In the genomic region with DNA sequence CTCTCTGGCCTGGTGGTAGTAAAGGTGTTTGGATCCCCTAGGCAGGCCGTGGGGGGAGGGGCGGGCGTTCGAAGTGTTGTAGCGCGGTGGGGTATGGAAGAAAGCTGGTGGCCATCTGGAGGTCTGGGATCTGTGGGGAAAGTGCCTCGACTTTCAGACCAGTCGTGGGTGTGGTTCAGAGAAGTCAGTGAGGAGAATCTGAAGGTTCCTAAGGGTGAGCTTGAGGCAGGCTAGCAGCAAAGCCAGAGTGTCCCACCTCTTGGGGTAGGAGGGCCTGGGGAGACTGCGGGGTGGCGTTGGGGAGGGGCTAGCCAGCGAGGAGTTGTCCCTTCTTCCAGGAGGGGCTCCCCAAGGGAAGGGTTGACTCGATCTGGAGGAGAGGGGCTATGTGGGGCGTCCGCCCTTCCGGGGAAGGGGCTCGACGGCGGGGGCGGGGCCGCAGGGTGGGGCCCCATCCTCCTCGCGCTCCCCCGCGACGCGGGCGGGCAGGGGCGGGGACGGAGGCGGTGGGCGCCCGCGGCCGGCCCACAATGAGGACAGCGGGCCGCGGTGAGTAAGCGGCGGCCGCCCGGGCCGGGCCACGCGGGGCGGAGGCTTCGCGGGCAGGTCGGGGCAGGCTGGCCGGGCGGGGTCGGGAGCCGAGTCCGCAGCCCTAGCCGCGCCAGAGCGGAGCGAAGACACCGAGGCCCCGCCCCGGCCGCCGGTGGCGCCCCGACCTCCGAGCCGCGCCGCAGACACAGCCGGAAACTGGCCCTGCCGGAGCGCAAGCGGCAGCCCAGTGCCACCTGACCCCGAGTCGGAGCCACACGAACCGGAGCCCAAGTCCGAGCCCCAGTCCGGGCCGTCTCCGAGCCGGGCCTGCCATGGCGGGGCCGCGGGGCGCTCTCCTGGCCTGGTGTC, we compare ENCODE assay signal across 8 mouse cellular contexts. TPM values are rescaled to one million over a fixed set of nuclear protein-coding genes. Genes with fewer than 3 reads are reported as not detected.
A peak's percentile ranks its signal among the peaks of the same experiment; 100 is the strongest.
DNase-seq lines count a peak whose midpoint lies in the region; ATAC-seq and TF ChIP-seq lines count a peak whose summit lies in the region.

A gene (plus strand): TSS at position 478 of the 900 bp plus-strand sequence.

- ATAC-seq in heart, embryonic 13.5 days (ENCODE audit: extremely low read depth, insufficient number of reproducible peaks, low FRiP score, low TSS enrichment) = peak; percentile 45; the same call in 1 of the 2 replicates
- peak; percentile 89 for ATAC-seq in kidney, embryonic 16.5 days (ENCODE audit: low FRiP score, low TSS enrichment)
- peak; percentile 79 for ATAC-seq in liver, embryonic 13.5 days (ENCODE audit: low read depth)

- peak within 1 kb of the TSS; percentile 98 for H3K27ac ChIP-seq in embryonic fibroblast, embryonic 13.5 days (ENCODE audit: insufficient read depth, low read length)
- H3K27ac ChIP-seq in heart, embryonic 13.5 days (replicated peaks) = peak within 1 kb of the TSS; percentile 97
- peak within 1 kb of the TSS; percentile 85 for H3K27ac ChIP-seq in kidney, embryonic 16.5 days (ENCODE audit: low read length)
- peak within 1 kb of the TSS; percentile 50 for H3K27ac ChIP-seq in liver, embryonic 13.5 days

- H3K27me3 ChIP-seq in C2C12 (ENCODE audit: control insufficient read depth, insufficient read depth, insufficient read length) = no peaks in the 10 kb centered on the region
- no peaks in the 10 kb centered on the region for H3K27me3 ChIP-seq in heart, embryonic 13.5 days (replicated peaks)
- H3K27me3 ChIP-seq in kidney, embryonic 16.5 days (ENCODE audit: insufficient read depth, low read length) = no peaks in the 10 kb centered on the region
- H3K27me3 ChIP-seq in liver, embryonic 13.5 days = peaks cover 14% of the 10 kb centered on the region

- peak within 1 kb of the TSS; percentile 75 for H3K4me3 ChIP-seq in C2C12 (ENCODE audit: insufficient read depth, poor library complexity, severe bottlenecking)
- H3K4me3 ChIP-seq in embryonic fibroblast, embryonic 13.5 days (ENCODE audit: insufficient read depth, low read length) = peak within 1 kb of the TSS; percentile 75
- peak within 1 kb of the TSS; percentile 97 for H3K4me3 ChIP-seq in heart, embryonic 13.5 days
- peak within 1 kb of the TSS; percentile 87 for H3K4me3 ChIP-seq in kidney, embryonic 16.5 days (ENCODE audit: low read length)
- H3K4me3 ChIP-seq in liver, embryonic 13.5 days (replicated peaks) = peak within 1 kb of the TSS; percentile 77

- peak; percentile 71 for TF ChIP-seq POLR2A in embryonic fibroblast, embryonic 13.5 days (IDR thresholded peaks at IDR 0.05; ENCODE audit: low read depth, low read length)

- peaks cover 12% of the 10 kb centered on the region for H3K79me3 ChIP-seq in C2C12 (ENCODE audit: low read depth)

- H3ac ChIP-seq in C2C12 (ENCODE audit: control insufficient read depth, insufficient read length, low read depth) = peak within 1 kb of the TSS; percentile 76

- no peaks in the 10 kb centered on the region for H3K9me3 ChIP-seq in heart, embryonic 13.5 days
- H3K9me3 ChIP-seq in kidney, embryonic 16.5 days (ENCODE audit: low read length) = no peaks in the 10 kb centered on the region
- H3K9me3 ChIP-seq in liver, embryonic 13.5 days (replicated peaks) = no peaks in the 10 kb centered on the region

- peak within 1 kb of the TSS; percentile 92 for H3K4me2 ChIP-seq in heart, embryonic 13.5 days
- H3K4me2 ChIP-seq in kidney, embryonic 16.5 days (replicated peaks; ENCODE audit: low read depth, low read length) = peak within 1 kb of the TSS; percentile 78
- peak within 1 kb of the TSS; percentile 99 for H3K4me2 ChIP-seq in liver, embryonic 13.5 days

- H3K9ac ChIP-seq in heart, embryonic 13.5 days = peak within 1 kb of the TSS; percentile 99
- peak within 1 kb of the TSS; percentile 87 for H3K9ac ChIP-seq in kidney, embryonic 16.5 days (replicated peaks; ENCODE audit: low read length)
- H3K9ac ChIP-seq in liver, embryonic 13.5 days = peak within 1 kb of the TSS; percentile 88

- under 1% methylated on average over 68 of the region's 85 CpGs for WGBS in heart, embryonic 13.5 days
- under 1% methylated on average over 70 of the region's 85 CpGs for WGBS in kidney, embryonic 16.5 days
- under 1% methylated on average over 49 of the region's 85 CpGs for WGBS in liver, embryonic 13.5 days (ENCODE audit: insufficient replicate concordance)

- H3K4me1 ChIP-seq in embryonic fibroblast, embryonic 13.5 days (ENCODE audit: control insufficient read depth, insufficient read depth, low read length) = peaks cover 8% of the 10 kb centered on the region; the same call in 1 of the 2 replicates
- H3K4me1 ChIP-seq in heart, embryonic 13.5 days = peaks cover 45% of the 10 kb centered on the region
- peaks cover 26% of the 10 kb centered on the region for H3K4me1 ChIP-seq in kidney, embryonic 16.5 days (ENCODE audit: insufficient read depth, low read length)
- H3K4me1 ChIP-seq in liver, embryonic 13.5 days (replicated peaks) = peaks cover 53% of the 10 kb centered on the region

- no peak for TF ChIP-seq CTCF in C2C12 (IDR thresholded peaks at IDR 0.05; ENCODE audit: control insufficient read depth, insufficient read depth, insufficient read length)
- TF ChIP-seq CTCF in embryonic fibroblast, embryonic 13.5 days (IDR thresholded peaks at IDR 0.05; ENCODE audit: borderline replicate concordance, insufficient read depth, low read length) = no peak

- H3K36me3 ChIP-seq in C2C12 (ENCODE audit: control insufficient read depth, insufficient read depth) = no peaks in the 10 kb centered on the region
- H3K36me3 ChIP-seq in heart, embryonic 13.5 days = peaks cover 23% of the 10 kb centered on the region
- H3K36me3 ChIP-seq in kidney, embryonic 16.5 days (ENCODE audit: insufficient read depth, low read length) = no peaks in the 10 kb centered on the region
- no peaks in the 10 kb centered on the region for H3K36me3 ChIP-seq in liver, embryonic 13.5 days

- peak; percentile 87 for DNase-seq in adrenal gland, postnatal 25 days
- peak; percentile 58 for DNase-seq in liver, embryonic 13.5 days
- peak; percentile 51 to 63 for DNase-seq in natural killer cell, adult 2 months (ENCODE audit: low spot score in 2 of 2)
- DNase-seq in testis, postnatal 14 days (ENCODE audit: low spot score) = peak; percentile 80

- peaks cover 30% of the 10 kb centered on the region for H3K79me2 ChIP-seq in C2C12 (ENCODE audit: control insufficient read depth, insufficient read depth)

TF ChIP-seq in C2C12, 6 proteins besides CTCF, POLR2A, EP300 and RAD21:
- TF ChIP-seq USF1 (IDR thresholded peaks at IDR 0.05; ENCODE audit: low read depth) (no peak), FOSL1 (IDR thresholded peaks at IDR 0.05; ENCODE audit: insufficient read depth, low read length, poor library complexity, severe bottlenecking) (no peak), CEBPB (IDR thresholded peaks at IDR 0.05; ENCODE audit: low read depth) (no peak), MYOD1 (IDR thresholded peaks at IDR 0.05; ENCODE audit: control insufficient read depth, insufficient read length, low read depth) (no peak), MAX (IDR thresholded peaks at IDR 0.05) (peak; percentile 43), MYOG (IDR thresholded peaks at IDR 0.05; ENCODE audit: control insufficient read depth, extremely low read depth, insufficient read length) (no peak)

RNA-seq across cellular contexts. Expression of the gene that starts here (rescaled TPM):
- polyA plus RNA-seq in C2C12 (2012; fragmentation: generic; extraction: Trizol) = 12.7 TPM
- 42.9 and 57.5 TPM in 2 replicates for total RNA-seq in adrenal gland, postnatal 25 days (2021)
- polyA plus RNA-seq in embryonic fibroblast, embryonic 13.5 days (2011; ENCODE audit: insufficient read length, low read depth, missing spikeins) = 17.0 and 27.4 TPM in 2 replicates
- polyA plus RNA-seq in heart, embryonic 13.5 days (2015; fragmentation: Nextera tagmentation; extraction: Ambion mirVana) = 15.4 and 15.6 TPM in 2 replicates
- polyA plus RNA-seq in kidney, embryonic 16.5 days (2015; fragmentation: Nextera tagmentation; extraction: Ambion mirVana) = 8.5 and 8.9 TPM in 2 replicates
- 1.0 and 1.2 TPM in 2 replicates for polyA plus RNA-seq in liver, embryonic 13.5 days (2015; fragmentation: Nextera tagmentation; extraction: Ambion mirVana)

Comparison
In these comparisons a context has a peak if more than half of its experiments do, and no peak if none do; other contexts are left out.
1. Peak in every context shown above with its lines: DNase-seq, ATAC-seq, H3K4me3 ChIP-seq and H3K27ac ChIP-seq.